Mouse (Mus musculus) neural tube, embryonic 15.5 days (tissue): Measurements from ENCODE around the gene Hoxb8. TPM values are rescaled to one million over a fixed set of nuclear protein-coding genes. Genes with fewer than 3 reads are reported as not detected.

Source experiments
- ATAC-seq: fragments of 200-750 bp; cut with Nextera tagmentation; 2 replicates; pipeline ENCODE4 v1.8.0; 2017; ENCODE audit warnings: mild to moderate bottlenecking, moderate TSS enrichment, moderate library complexity; ENCODE audit not compliant: low FRiP score
- H3K27ac ChIP-seq: fragments of 300-500 bp; sonication (generic); replicated peaks from 2 replicates; pipeline ENCODE4 v1.5.1; 2015; ENCODE audit warnings: mild to moderate bottlenecking, inconsistent platforms
- H3K27me3 ChIP-seq: fragments of 300-500 bp; sonication (generic); replicated peaks from 2 replicates; pipeline ENCODE4 v1.6.1; 2015; ENCODE audit warnings: inconsistent platforms
- H3K36me3 ChIP-seq: fragments of 300-500 bp; sonication (generic); 2 replicates; pipeline ENCODE4 v1.6.1; 2015; ENCODE audit warnings: inconsistent platforms
- H3K4me1 ChIP-seq: fragments of 300-500 bp; sonication (generic); 2 replicates; pipeline ENCODE4 v1.6.1; 2015; ENCODE audit warnings: inconsistent platforms
- H3K4me2 ChIP-seq: fragments of 300-500 bp; sonication (generic); 2 replicates; pipeline ENCODE4 v1.6.1; 2015; ENCODE audit warnings: inconsistent platforms, mild to moderate bottlenecking, moderate library complexity
- H3K4me3 ChIP-seq: fragments of 300-500 bp; sonication (generic); replicated peaks from 2 replicates; pipeline ENCODE4 v1.5.1; 2015; ENCODE audit warnings: mild to moderate bottlenecking, inconsistent platforms
- H3K9ac ChIP-seq: fragments of 300-500 bp; sonication (generic); replicated peaks from 2 replicates; pipeline ENCODE4 v1.6.1; 2015; ENCODE audit warnings: mild to moderate bottlenecking, inconsistent platforms
- H3K9me3 ChIP-seq: fragments of 300-500 bp; sonication (generic); replicated peaks from 2 replicates; pipeline ENCODE4 v1.6.1; 2016; ENCODE audit warnings: inconsistent platforms
- WGBS: fragments of 180-500 bp; shearing (Covaris S2); methylation state at CpG from one replicate; pipeline ENCODE4 v1.1.7; 2015; ENCODE audit warnings: mixed read lengths; 5-methylcytosine and 5-hydroxymethylcytosine counted together
- polyA plus RNA-seq: library from polyadenylated mRNA; unstranded; fragments of >200 nt; fragmentation: Nextera tagmentation; extraction: Ambion mirVana; gene quantifications from 2 replicates; pipeline ENCODE4 v1.2.1, GENCODE M21; 2015

Gene Hoxb8
- polyA plus RNA-seq, 1 experiment from 2014 or later = 71.8 TPM

DNA sequence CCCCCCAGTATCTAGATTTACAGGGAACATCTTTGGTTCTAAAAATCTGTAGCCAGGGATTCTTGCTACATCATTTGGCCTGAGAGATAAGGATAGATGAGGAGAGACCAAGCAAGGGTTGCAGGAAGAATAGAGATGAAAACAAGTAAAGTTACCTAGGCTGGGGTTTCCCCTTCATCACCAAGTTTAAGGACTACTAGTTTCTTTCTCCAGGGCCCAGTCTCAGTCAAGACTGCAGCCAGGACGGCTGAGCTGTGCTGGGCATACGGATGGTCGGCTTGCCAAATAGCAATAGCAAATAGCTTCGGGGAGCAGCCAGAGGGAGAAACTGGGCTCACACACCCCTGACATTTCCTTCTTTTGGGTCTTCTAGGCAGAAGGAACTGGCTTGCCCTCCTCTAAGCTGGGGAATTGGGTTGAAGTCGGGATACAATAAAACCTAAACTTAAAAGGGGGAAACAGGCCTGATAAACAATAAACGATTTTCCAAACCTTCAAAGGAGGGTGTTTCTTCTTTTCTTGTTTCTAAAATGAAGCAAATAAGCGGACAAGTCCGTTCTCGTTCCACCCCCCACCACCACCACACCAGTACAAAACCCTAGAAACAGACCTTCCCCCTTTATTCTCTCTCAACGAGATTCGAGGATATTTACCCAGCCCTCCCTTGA lies 16.4 kb downstream of the Hoxb8 start:
- Histone ChIP-seq H3K27me3 (no peaks in the 10 kb centered on the region), H3K36me3 (no peaks in the 10 kb centered on the region), H3K9me3 (no peaks in the 10 kb centered on the region), H3K9ac (peak overlapping the region; percentile 83), H3K4me3 (peak overlapping the region; percentile 60), H3K27ac (peak overlapping the region; percentile 99), H3K4me2 (peak overlapping the region; percentile 87), H3K4me1 (peaks cover 52% of the 10 kb centered on the region)
- WGBS = 6% methylated on average over 11 of the region's 11 CpGs
- 0 out of 2 replicates have a peak, but pooled peaks have one; percentile 1 for ATAC-seq

DNA sequence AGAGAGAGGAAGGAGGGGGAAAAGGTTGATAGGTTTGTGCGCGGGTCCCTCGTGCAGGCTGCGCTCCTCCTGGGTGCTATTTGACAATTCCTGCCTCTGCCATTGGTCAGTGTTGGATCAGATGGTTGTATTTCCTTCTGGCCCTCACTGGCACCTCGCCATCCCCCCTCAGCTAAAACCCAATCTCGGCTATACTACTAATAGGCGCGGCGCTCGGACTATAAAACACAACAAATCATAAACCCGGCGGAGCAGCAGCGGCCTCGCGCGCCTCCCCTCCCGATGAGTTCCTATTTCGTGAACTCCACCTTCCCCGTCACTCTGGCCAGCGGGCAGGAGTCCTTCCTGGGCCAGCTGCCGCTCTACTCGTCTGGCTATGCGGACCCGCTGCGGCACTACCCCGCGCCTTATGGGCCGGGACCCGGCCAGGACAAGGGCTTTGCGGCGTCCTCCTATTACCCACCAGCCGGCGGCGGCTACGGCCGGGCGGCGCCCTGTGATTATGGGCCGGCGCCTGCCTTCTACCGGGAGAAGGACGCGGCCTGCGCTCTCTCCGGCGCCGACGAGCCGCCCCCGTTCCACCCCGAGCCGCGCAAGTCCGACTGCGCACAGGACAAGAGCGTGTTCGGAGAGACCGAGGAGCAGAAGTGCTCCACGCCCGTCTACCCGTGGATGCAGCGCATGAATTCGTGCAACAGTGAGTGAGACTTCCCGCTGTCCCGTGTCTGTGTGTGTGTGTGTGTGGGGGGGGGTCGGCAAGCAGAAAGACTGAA lies 17.4 kb downstream of the Hoxb8 start:
- H3K9me3 ChIP-seq = no peaks in the 10 kb centered on the region
- H3K4me3 ChIP-seq = peak overlapping the region; percentile 60
- H3K27ac ChIP-seq = peak overlapping the region; percentile 99
- under 1% methylated on average over 66 of the region's 66 CpGs for WGBS
- ATAC-seq = peak; percentile 74
- H3K27me3 ChIP-seq = no peaks in the 10 kb centered on the region
- H3K9ac ChIP-seq = peak overlapping the region; percentile 83
- peaks cover 59% of the 10 kb centered on the region for H3K4me1 ChIP-seq
- peak overlapping the region; percentile 87 for H3K4me2 ChIP-seq
- H3K36me3 ChIP-seq = no peaks in the 10 kb centered on the region

DNA sequence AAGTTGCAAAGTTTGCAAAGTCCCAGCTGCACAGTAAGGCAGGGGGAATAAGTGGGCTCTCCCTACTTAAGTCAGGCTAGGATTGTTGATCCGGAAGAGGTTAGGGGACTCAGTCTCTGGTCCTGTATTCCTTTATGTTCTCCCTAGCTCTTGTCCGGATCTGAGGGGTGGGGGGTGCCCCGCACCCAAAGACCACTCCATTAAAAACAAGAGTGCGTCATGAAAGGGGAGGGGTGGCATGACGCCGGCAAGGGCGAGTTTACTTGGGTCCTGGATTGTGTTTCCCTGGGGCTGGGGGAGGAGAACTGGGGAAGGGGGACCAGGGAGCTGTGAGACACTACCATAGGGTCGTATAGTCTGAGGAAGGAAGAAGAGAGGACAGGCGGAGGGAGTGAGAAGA lies 18.1 kb downstream of the Hoxb8 start:
- WGBS = under 1% methylated on average over 9 of the region's 9 CpGs
- H3K27ac ChIP-seq = peak overlapping the region; percentile 99
- H3K4me3 ChIP-seq = peak overlapping the region; percentile 60
- peaks cover 62% of the 10 kb centered on the region for H3K4me1 ChIP-seq
- H3K4me2 ChIP-seq = peak overlapping the region; percentile 87
- no peaks in the 10 kb centered on the region for H3K36me3 ChIP-seq
- H3K9ac ChIP-seq = peak overlapping the region; percentile 83
- ATAC-seq = no peak
- no peaks in the 10 kb centered on the region for H3K27me3 ChIP-seq
- no peaks in the 10 kb centered on the region for H3K9me3 ChIP-seq

DNA sequence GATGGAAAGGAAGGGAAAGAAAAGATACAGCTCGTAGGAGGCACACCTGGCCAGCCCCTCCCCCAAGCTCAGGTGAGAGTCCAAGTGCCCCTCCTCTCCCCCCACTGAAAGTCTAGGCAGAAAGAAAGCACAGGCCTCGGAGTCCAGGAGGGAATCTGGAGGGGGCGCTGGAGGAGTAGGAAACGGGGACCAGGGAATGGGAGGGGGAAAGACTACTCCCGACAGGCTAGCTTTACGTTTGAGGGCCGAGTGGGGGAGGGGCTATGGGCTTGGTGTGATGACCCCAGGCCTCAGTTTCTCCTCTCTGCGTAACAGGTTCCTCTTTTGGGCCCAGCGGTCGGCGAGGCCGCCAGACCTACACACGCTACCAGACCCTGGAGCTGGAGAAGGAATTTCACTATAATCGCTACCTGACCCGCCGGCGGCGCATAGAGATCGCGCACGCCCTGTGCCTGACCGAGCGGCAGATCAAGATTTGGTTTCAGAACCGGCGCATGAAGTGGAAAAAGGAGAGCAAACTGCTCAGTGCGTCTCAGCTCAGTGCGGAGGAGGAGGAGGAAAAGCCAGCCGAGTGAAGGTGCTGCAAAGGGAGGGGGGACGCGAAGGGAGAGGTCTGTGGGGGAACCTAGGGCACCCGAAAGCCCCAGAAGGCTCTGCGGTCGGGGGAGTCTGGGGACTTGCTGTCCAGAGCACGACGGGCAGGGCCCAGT lies 18.8 kb downstream of the Hoxb8 start:
- Histone ChIP-seq H3K27ac (peak overlapping the region; percentile 99), H3K27me3 (no peaks in the 10 kb centered on the region), H3K9ac (peak overlapping the region; percentile 83), H3K4me2 (peak overlapping the region; percentile 87), H3K36me3 (no peaks in the 10 kb centered on the region), H3K9me3 (no peaks in the 10 kb centered on the region), H3K4me1 (peaks cover 67% of the 10 kb centered on the region), H3K4me3 (peak overlapping the region; percentile 60)
- ATAC-seq = no peak
- WGBS = 3% methylated on average over 35 of the region's 35 CpGs

DNA sequence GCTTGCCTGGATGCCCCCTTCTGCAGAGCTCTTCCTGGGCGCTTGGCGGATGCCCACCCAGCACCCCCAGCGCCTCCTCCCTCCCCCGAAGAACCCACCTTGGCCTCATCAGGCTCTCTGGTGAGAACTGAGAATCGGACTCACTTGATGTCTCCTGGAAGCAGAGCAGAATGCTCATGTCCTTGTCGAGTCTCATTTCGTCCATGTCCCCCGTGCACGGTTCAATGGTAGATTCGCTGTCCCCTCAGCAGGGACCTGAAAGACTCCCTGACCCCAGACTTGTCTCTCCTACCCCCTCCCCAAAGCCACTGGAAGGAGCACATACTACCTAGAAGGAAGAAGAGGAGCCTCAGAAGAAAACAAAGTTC lies 19.3 kb downstream of the Hoxb8 start:
- Histone ChIP-seq H3K4me2 (peak overlapping the region; percentile 87), H3K27ac (peak overlapping the region; percentile 99), H3K4me3 (peak overlapping the region; percentile 60), H3K27me3 (no peaks in the 10 kb centered on the region), H3K9me3 (no peaks in the 10 kb centered on the region), H3K4me1 (peaks cover 69% of the 10 kb centered on the region), H3K9ac (peak overlapping the region; percentile 83), H3K36me3 (no peaks in the 10 kb centered on the region)
- no peak for ATAC-seq
- 4% methylated on average over 10 of the region's 10 CpGs for WGBS

DNA sequence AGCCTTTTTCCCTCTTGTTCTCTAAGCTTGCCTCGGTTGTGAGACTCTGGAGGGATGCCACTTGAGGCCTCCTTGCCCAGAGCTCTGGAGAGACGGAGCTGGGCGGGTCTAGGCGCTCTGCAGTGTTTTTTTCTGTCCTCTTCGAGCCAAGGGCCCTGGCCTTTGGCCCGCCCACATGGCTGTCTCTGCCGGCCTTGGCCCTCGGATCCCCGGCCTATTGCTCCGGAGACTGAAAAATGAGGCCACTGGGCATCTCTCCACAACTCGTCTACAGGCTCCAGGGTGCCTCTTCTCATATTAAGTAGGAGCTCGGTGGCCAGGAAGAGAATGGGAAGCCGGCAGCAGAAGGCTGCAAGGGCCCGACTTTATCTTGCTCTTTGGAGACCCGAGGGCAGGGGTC lies 20.1 kb downstream of the Hoxb8 start:
- WGBS = 4% methylated on average over 15 of the region's 15 CpGs
- Histone ChIP-seq H3K4me2 (peak overlapping the region; percentile 87), H3K36me3 (no peaks in the 10 kb centered on the region), H3K4me3 (peak overlapping the region; percentile 60), H3K27me3 (no peaks in the 10 kb centered on the region), H3K9me3 (no peaks in the 10 kb centered on the region), H3K9ac (peak overlapping the region; percentile 83), H3K4me1 (peaks cover 70% of the 10 kb centered on the region), H3K27ac (peak overlapping the region; percentile 99)
- peak; percentile 12; the same call in 1 of the 2 replicates for ATAC-seq

DNA sequence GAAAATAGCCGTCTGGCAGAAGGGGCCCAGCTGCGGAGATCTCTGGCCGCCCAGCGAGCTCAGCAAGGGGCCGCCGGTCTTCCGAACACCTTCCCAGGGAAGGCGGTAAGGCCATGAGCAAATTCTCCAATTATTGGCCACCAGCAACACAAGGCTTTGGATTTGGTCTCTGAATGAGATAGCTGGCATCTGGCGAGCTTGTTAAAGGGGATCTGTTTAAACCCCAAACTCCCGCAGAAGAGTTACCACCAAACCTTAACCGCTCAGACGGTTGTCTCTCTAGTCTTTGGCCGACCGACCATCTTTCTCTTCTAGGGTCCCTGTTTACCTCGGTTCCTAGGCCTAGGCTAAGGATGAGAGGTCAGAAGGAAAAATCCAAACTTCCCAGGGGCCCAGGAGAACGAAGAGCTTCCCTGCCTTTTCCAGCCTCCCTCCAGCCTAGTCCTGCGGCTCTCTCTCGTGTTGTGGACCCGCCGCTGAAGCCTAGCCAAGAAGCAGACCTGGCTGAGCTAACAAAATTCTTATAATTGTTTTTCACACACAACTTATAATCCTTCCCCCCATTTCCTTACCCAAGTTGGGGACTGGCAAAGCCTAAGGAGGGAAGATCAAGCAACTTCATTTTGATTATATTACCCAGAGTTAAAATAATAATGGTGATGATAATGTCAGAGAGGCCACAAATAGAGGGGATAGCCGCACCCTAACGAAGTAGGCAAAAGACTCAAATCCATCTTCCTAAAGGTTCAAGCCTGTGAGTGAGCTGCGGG lies 20.9 kb downstream of the Hoxb8 start:
- H3K9me3 ChIP-seq = no peaks in the 10 kb centered on the region
- peak overlapping the region; percentile 60 for H3K4me3 ChIP-seq
- H3K27ac ChIP-seq = peak overlapping the region; percentile 99
- H3K9ac ChIP-seq = peak overlapping the region; percentile 83
- peak overlapping the region; percentile 87 for H3K4me2 ChIP-seq
- WGBS = 6% methylated on average over 23 of the region's 23 CpGs
- peaks cover 70% of the 10 kb centered on the region for H3K4me1 ChIP-seq
- H3K27me3 ChIP-seq = no peaks in the 10 kb centered on the region
- no peak for ATAC-seq
- no peaks in the 10 kb centered on the region for H3K36me3 ChIP-seq

DNA sequence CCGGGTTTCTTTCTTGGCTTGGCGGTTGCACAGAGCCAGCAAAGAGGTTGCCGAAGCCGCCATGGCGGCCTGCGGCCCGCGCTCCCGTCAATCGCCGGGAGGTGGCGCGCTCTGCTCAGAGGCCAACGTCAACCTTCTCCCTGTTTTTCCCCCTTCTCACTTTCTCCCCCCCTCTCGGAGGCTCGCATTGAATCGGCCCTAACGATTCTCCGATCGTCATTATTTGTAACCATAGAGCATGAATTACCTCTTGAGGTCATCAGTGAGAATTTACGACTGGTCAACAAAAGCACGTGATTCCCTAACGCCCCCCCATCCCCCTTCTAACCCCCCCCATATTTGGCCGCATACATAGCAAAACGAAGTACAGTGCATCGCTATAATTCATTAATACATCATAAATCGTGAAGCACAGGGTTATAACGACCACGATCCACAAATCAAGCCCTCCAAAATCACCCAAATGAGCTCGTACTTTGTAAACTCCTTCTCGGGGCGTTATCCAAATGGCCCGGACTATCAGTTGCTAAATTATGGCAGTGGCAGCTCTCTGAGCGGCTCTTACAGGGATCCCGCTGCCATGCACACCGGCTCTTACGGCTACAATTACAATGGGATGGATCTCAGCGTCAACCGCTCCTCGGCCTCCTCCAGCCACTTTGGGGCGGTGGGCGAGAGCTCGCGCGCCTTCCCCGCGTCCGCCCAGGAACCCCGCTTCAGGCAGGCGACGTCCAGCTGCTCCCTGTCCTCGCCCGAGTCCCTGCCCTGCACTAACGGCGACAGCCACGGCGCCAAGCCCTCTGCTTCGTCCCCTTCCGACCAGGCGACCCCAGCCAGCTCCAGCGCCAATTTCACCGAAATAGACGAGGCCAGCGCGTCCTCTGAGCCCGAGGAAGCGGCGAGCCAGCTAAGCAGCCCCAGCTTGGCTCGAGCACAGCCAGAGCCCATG lies 21.7 kb downstream of the Hoxb8 start, which contains the start of gene Hoxb5:
Gene Hoxb5 (plus strand): TSS at position 186 of the 949 bp plus-strand sequence.
- H3K4me3 ChIP-seq = peak within 1 kb of the TSS; percentile 60
- no peaks in the 10 kb centered on the region for H3K9me3 ChIP-seq
- H3K4me1 ChIP-seq = peaks cover 71% of the 10 kb centered on the region
- H3K27me3 ChIP-seq = no peaks in the 10 kb centered on the region
- no peaks in the 10 kb centered on the region for H3K36me3 ChIP-seq
- peak; percentile 46 for ATAC-seq
- peak within 1 kb of the TSS; percentile 87 for H3K4me2 ChIP-seq
- peak within 1 kb of the TSS; percentile 83 for H3K9ac ChIP-seq
- whole genome bisulfite sequencing = under 1% methylated on average over 69 of the region's 69 CpGs
- H3K27ac ChIP-seq = peak within 1 kb of the TSS; percentile 99

DNA sequence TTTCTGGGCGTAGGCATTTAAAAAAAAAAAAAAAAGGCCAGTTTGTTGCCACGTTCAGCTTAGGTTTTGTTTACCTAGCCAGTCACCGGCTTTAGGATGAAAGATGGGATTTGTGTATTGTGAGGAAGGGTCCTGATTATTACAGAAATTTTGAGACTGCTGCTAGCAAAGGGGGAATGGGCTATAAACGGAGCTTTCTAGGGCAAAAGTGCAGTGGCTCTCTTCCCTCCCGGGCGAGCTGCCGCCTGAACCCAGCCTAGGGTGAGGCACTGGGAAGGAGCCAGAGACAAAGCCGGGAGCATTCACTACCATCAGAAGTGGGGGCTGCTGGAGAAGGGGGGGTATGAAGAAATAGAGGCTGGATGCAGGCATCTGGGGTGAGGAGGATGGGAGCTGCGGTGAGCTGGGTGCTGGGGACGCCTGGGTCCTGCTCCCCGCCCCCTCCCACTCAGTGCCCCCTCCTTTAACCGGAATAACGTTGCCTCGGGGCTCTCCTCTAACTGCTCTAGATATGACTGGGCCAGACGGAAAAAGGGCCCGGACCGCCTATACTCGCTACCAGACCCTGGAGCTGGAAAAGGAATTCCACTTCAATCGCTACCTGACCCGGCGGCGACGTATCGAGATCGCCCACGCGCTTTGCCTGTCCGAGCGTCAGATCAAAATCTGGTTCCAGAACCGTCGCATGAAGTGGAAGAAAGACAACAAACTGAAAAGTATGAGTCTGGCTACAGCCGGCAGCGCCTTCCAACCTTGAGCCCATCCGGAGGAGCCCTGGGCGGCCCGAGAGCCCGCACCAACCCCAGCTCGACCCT lies 22.9 kb downstream of the Hoxb8 start:
- H3K4me3 ChIP-seq = peak overlapping the region; percentile 60
- WGBS = 2% methylated on average over 38 of the region's 38 CpGs
- ATAC-seq = no peak
- peak overlapping the region; percentile 83 for H3K9ac ChIP-seq
- H3K4me1 ChIP-seq = peaks cover 83% of the 10 kb centered on the region
- H3K9me3 ChIP-seq = no peaks in the 10 kb centered on the region
- H3K4me2 ChIP-seq = peak overlapping the region; percentile 87
- no peaks in the 10 kb centered on the region for H3K36me3 ChIP-seq
- H3K27me3 ChIP-seq = no peaks in the 10 kb centered on the region
- peak overlapping the region; percentile 99 for H3K27ac ChIP-seq
